Mouse (Mus musculus): ENCODE data around the gene Gm28036.
"Not testable (repeated sequence)": the region's sequence is repeated elsewhere in the genome, so short reads cannot be mapped to it uniquely, and the experiment has no call there.

The Gm28036 gene

DNA sequence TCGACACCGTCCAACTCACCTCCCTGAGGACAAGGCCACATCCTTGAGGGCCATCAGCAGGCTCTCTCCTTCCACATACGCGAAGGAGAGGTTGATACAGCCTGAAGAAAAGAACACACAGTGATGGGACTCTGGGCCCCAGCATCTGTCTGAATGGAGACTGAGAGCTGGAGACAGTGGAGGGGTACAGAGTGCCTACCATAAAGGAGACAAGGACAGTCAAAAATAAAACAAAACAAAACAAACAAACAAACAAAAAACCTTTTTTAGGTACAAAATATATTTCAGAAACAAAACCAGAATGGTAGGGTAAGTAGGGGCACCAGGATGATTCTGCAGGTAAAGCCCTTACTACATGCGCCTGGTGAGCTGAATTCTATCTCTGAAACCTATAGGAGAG, at the start of gene Gm28036:
Gm28036 (minus strand) TSS at position 101 of the 400 bp plus-strand sequence.
- DNase-seq (ENCODE audit: low spot score): no peak

DNA sequence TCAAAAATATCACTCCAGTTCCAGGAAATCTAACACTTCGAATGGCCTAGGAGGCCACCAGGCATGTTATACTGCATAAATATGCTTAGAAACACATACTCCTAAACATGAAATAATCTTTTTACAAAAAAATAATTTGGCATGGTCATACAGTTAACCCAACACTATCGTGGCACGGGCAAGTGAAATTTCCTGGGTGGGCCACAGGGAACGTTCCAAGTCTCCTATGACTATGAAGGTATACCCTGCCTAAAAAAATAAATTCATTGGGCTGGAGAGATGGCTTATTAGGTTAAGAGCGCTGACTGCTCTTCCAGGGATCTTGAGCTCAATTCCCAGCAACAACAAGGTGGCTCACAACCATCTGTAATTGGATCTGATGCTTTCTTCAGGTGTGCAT, 39.7 kb upstream of the Gm28036 start:
- no peak for DNase-seq (ENCODE audit: low spot score)

DNA sequence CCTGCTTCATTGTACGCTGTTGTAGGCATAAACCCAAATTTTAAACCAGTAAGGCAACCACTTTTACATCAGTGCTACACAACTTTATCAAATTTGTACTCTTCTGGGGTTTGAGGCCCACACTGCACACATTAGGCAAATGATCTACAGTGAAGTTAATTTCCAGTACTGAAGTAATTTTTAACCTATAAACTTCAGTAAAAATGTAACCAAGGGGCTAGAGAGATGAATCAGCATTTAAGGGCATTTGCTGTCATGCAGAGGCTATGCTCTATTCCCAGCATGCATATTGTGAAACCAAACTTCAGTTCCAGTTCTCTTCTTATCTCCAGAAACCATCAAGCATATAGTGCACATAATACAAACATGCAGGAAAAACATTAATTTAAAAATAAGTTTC, 38.6 kb upstream of the Gm28036 start:
- no peak for DNase-seq (ENCODE audit: low spot score)

DNA sequence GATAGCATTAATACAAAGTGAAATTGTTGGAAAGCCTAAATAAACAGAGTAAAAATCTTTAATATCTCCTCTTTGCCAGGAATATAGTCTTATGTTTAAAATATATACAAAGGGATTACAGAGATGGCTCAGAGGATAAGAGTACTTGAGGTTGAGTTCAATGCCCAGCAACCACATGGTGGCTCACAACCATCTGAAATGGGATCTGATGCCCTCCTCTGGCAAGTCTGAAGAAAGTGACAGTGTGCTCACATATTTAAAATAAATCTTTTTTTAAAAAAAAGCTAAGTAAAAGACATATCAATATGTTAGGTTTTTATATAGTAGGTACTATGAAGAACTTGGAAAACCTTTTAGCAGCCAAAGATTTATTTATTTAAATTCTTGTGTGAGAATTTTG, 24.6 kb upstream of the Gm28036 start:
- DNase-seq (ENCODE audit: low spot score): no peak

DNA sequence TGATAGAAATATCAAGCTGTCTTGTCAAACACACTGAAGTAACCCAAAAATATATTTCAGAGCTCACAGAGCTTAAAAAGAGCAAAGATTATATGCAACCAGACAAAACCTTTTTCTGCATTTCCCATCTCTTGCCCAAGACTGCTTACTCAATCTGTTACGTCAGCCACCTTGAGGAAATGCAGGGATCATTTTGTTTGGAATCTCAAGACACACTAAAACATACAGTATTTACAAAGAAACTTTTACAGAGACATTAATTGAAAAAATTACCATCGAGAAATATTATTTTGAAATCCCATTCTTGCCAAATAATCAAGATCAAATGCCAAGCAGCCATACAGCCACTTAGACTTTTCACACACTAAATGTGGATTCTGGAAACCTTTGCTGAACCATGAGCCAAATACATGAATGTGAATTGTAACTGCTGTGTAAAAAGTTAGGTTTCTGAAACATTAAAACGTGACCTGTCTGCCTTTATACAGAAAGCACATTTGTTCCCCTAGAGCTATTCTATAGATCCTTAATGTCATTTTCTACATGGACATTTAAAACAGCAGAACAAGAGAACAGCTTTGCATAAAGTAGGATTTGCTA, 20.5 kb upstream of the Gm28036 start:
- DNase-seq (ENCODE audit: low spot score): no peak

DNA sequence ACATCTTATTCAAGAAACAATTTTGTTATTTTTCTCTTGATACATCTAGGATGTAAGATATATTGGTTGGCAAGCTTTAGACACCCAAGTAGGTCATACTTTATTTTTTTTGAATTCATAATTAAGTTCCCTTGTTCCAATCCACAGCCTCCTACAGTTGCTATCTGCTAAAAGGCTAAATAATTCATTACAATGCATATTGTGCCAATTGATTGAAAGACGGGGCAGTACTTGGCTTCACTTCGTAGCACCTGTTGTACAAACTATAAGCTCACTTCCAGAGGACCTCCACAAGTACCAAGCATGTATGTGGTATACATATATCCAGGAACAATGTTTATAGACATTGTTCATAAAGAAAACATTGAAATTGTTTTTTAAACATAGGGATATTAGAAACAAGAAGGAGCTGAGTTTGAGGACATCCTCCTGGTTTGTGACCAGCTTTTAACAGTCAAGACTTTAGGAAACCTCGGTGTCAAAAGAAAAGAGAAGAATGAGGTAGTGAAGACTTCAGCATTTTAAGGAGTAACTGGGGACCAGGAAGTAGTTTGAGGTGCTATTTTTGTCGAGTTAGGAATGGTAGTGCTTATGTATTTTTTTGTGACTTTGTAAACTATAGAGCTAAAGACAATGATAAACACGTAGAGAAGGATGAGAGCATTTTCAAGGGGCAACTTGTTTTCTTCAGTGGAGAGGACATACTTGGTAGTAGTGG, 19.5 kb upstream of the Gm28036 start:
- DNase-seq (ENCODE audit: low spot score): no peak

DNA sequence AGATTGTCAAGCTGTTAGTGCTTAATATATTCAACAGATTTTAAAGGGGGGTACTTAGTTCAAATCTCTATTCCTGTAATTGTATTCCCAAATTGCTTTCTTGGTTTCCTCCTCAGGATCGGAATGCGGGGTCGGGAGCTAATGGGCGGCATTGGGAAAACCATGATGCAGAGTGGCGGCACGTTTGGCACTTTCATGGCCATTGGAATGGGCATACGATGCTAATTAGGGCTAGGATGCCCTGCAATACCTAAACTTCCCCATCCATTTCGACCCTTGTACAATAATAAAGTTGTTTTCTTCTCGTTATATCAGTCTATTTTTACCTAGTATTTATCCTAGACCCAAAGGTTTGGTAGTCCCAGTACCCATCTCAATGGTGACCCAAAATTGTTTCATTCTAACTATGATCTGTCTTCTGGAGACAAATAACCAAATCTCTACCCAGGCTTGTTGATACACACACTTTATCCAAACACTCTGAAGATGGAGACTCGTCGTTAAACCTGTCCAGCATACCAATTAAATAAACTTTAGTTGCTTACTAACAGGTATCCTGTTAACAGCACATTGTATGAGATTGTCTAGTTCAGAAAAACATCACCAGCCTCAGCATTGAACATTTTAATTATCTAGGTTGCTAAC, 18.7 kb upstream of the Gm28036 start:
- DNase-seq (ENCODE audit: low spot score): no peak

DNA sequence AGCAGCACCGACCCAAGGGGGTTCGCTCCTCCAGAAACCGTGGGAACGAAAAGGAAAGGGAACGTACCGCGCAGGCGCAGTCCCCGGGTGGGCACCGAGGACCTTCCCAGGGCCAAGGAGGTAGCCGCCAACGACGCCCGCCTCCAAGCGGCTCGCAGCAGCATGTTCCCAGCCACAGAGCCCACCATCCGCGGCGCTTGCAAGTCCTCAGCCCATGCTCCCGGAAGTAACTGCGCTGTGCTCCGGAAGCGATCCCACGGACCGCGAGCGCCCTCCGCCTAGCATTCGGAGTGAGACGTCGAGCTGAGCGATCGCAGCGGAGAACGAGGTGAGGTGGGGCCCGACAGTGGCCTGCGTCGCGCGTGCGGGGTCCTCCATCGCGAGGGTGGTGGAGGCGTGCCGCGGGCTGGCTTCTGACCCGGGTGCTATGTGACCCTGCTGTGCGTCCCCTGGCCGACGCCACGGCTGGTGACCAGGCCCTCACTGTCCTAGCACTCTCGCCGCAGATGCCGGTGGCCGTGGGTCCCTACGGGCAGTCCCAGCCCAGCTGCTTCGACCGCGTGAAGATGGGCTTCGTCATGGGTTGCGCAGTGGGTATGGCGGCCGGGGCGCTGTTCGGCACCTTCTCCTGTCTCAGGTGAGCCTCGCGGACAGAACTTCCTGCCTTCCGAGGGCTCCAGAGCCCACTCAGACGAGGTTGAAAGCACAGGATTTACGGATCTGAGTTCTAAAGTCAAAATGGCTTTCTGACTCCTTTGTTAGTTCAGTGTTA, 17.2 kb upstream of the Gm28036 start, which contains the start of the genes Romo1 and Nfs1:
Romo1 (plus strand) TSS at position 87 of the 772 bp plus-strand sequence.
Nfs1 (minus strand) TSS at position 234 of the 772 bp plus-strand sequence.
- peak; percentile 91 for DNase-seq (ENCODE audit: low spot score)

DNA sequence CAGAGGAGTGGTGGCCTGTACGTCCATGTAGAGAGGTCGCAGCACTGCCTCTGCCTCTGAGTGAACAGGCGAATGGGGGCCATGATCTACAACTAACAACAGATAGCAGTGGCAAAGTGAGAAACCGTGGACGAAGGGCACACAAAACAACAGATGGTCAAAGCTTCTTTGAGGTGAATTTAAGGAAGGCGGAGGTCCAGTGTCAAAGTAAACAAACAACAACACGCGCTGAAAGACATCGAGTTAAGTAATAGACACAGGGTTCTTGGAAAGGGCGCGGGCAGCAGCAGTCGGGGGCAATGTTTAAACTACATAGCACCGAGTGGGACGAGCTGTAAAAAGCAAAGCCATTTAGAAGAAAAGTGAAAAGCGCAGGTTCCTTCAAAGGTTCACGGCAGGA, 16.5 kb upstream of the Gm28036 start:
- no peak for DNase-seq (ENCODE audit: low spot score)

DNA sequence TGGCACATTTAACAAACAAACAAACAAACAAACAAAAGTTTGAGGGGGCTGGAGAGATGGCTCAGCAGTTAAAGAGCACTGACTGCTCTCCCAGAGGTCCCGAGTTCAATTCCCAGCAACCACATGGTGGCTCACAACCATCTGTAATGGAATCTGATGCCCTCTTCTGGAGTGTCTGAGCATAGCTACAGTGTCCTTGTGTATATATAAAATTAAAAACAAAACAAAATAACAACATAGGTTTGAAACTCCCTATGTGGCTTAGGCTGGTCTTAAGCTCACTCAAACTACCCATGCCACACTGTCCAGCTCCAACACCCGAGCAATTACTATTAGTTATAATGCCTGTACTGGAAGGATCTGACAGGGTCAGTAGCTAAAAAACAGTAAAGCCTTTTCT, 15.9 kb upstream of the Gm28036 start:
- DNase-seq (ENCODE audit: low spot score): no peak

DNA sequence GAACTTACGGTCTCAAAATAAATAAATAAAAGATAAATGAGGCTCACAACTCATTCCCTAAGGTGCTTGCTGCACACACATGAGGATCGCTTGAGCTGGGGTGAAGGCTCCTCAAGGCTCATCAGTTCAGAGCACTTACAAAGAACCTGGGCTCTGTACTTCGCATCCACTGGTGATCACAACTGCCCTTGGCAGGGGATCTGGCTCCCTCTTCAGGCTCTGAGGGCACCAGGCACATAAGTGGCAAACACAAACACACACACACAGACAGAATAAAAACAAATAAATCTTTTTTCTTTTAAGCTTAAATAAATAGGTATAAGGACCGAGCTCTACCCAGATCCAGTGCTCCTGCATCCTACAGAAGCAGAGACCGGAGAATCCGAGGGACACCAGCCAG, 8.8 kb upstream of the Gm28036 start:
- DNase-seq (ENCODE audit: low spot score): no peak

DNA sequence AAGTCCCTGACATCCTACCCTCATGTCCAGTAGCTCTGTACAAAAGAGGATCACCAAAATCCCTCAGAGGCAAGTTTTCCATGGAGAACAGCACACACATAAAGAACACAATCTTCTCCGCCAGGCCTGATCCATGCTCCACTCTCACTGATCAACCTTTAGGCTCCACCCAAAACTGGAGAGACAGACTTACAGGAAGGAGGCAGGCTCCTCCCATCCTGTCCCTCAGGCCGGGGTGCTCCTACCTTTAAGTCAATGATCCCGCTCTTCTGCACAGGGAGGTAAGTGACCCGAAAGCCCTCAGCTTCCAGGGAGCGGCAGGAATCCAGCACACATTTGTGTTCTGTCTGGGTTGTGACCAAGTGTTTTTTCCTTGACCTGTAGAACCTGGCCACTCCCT, 7.3 kb upstream of the Gm28036 start:
- DNase-seq (ENCODE audit: low spot score): no peak

DNA sequence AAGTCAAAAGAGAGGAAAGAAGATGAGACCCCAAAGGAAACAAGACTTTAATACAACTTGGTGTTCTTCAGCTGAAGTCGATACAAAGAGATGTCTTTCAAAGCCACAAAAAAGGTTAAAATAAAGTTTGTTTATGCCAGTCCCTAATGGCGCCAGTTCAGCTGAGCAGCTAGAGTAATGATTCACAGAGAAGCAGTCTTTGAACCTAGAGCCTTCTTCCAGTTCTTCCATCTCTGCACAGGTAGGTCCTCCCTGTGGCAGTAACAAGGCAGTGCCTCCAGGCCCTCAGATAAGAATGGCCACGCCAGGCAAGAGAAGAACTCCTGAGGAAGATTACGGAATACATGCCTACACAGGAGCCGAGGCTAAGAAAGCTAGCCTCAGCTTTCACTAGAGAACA, 3.2 kb downstream of the Gm28036 start:
- no peak for DNase-seq (ENCODE audit: low spot score)

DNA sequence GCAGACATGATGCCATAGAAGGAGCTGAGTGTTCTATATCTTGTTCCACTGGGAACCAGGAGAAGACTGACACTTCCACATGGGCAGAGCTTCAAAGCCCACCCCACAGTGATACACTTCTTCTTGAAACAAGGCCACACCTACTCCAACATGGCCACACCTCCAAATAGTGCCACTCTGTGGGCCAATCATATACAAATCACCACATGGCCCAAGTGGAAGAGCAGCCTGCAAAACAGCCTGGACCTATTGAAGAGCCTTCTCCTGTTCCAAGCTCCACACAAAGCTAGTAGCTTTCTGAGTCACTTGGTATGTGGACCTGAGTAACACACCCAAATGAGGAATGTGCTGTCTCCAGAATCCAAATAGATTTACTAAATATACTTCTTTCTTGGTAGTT, 7.3 kb downstream of the Gm28036 start:
- no peak for DNase-seq (ENCODE audit: low spot score)

DNA sequence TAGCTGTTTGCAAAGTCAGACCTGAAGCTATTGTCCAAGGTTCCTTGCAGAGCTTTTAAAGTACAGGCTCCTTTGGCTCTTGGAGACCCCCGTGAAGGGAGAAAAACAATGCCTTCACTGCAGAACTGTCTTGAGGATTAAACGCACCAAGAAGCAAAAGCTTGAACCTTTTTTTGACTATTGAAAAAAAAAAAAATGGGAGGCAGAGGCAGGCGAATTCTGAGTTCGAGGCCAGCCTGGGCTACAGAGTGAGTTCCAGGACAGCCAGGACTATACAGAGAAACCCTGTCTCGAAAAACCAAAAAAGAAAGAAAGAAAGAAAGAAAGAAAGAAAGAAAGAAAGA, 14.8 kb downstream of the Gm28036 start:
- not testable (repeated sequence) for DNase-seq (ENCODE audit: low spot score)

DNA sequence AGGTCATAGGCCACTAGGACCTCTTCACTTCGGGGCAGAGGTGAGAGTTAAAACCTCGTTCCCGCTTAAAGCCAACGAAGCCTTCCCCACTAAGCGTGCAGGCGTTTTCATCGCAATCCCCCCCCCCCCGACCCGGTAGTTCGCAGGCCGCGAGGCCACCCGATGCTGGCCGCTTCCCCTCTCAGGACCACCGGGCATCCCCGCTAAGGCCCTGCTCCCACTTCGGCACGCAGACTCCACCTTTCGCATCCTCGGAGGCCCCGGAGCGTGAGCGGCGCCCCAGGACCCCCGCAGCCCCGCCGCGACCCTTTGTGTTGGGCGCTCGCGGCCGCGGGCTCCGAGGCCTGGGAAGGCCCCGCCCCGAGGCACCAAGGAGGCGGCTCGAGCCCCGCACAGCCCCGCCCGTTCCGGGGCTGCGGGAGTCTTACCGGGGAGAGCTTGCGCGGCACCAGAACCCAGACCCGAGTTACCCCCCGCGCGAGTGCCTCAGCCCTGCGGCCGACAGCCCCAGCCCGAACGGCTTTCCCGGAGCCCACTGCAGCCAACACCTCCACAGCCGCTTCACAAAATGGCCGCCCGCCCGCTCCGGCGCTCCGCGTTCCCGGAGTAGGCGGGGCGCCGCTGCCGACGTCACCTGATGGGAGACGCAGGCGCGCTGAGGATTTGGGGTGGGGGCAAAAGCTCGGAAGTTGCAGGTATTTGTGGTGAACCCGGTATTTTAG, 15.4 kb downstream of the Gm28036 start, which contains the start of the genes Cpne1 and Rbm12:
Cpne1 (minus strand) TSS at position 608 of the 722 bp plus-strand sequence.
Rbm12 (minus strand) TSS at position 621 of the 722 bp plus-strand sequence.
- DNase-seq (ENCODE audit: low spot score): peak; percentile 91

DNA sequence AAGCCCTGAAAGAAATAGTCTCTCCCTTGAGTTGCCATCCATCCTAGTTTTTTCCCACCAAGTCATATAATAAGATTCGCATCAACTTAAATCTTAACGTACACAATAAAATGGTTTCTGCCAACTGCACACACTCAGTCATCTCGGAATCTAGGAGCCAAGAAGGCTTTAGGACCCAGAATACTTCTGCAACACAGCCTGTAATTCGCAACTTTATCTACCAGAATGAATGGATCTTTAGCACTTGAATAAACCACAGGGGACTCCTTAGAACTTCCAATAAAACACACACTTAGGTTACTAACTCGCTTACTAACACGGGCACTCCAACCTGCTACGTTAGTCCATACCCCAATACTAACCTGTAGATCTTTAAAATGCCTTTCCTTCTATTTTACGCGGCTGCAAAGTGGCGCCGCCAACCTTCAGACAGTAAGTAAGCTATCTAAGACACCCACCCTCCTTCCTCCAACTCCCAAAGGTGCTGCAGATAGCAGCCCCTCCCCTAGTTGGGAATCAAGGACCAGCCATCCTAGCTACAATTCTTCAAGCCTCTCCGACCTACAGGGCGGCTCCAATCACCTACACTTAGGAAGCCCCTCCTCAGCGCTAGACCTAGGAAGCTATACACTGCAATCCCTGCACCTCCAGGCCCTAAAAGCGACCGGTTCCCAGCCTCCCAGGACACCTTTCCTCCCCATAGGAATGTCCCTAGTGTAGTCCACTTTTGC, 16.1 kb downstream of the Gm28036 start:
- no peak for DNase-seq (ENCODE audit: low spot score)

DNA sequence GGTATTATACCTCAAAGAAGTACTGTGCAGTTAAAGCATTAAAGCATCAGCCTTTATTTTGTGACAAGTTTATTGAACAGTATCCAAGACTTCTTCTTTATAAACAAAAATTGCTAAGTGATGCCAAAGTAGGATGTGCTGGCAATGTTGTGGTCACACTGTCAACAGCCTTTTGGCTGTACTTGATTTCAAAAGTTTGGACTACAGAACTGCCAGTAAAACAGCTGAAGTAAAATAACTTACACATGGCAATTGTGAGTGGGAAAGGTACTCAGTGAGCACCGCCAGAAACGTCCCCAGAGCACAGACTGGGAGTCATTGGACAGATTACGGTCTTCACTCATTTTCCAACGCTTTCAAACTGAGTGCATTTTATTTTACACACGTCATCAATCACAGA, 35.0 kb downstream of the Gm28036 start:
- DNase-seq (ENCODE audit: low spot score): no peak

DNA sequence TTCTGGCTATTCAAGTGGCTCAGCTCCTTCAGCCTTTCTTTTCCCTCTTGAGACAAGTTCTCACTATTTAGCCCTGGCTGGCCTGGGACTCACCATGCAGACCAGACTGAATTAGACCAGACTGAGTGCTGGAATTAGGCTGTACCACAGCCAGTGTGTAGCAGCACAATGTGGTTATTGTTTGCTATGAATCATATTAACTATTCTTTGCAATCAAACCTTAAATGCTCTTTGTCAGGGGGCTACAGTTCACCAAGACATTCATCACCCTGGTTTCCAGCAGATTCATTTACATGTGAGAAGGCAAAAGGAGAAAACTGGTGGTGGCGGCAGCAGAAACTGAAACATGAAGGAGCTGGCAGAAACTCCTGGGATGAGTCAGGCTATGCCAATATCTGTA, 37.1 kb downstream of the Gm28036 start:
- DNase-seq (ENCODE audit: low spot score): no peak

DNA sequence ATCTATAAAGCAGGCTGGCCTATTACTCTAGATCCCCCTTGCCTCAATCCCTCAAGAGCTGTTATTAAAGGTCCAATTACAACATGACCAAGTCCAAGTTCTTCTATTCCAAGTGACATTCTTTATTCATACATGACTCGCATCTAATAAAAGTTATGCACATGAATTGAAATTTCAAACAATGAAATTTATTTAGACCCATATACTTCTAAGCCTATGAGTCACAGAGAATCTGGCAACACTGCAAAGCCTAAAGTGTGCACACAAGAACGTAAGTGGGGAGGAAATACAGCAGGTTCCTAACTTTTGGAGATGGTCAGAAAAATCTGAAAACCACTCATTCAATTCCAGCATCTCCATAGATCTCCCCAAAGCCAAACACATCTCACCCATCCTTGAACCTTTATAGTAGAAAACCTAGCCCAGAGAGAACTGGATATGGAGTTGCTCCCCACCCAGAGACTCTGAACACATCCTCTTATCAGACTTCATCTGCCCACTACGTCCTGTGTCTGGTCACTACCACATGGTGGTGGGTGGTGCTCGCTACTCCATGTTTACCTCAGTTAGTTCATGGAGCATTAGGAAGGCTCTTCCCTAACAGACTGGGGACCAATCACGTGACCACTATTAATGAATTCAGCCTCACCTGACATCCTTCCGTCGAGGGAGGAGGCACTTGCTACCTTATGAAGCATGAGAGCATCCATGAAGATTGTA, 39.3 kb downstream of the Gm28036 start:
- DNase-seq (ENCODE audit: low spot score): no peak

Measured in urinary bladder, postnatal 14 days (tissue).